Mouse (Mus musculus): ENCODE results near the gene Ube2r2. TPM values are rescaled to one million over a fixed set of nuclear protein-coding genes. Genes with fewer than 3 reads are reported as not detected.

Ube2r2 gene
- polyA plus RNA-seq, 1 experiment from 2014 or later: 53.5 TPM

GRCm38 (mm10) chr4:41158251-41158650 lies 22.7 kb downstream of the Ube2r2 start:
- no peak overlapping the region for H3K9ac ChIP-seq (ENCODE audit: low read depth, low read length)
- no peaks in the 10 kb centered on the region for H3K27me3 ChIP-seq (replicated peaks; ENCODE audit: control insufficient read depth, insufficient read depth, low read length)
- WGBS: 95% methylated on average over 1 of the region's 1 CpGs
- no peak overlapping the region for H3K4me2 ChIP-seq (ENCODE audit: low read depth, low read length)
- no peak overlapping the region for H3K27ac ChIP-seq (ENCODE audit: low read length)
- no peak for ATAC-seq
- peaks cover 2% of the 10 kb centered on the region; the same call in 1 of the 2 replicates for H3K4me1 ChIP-seq (ENCODE audit: control insufficient read depth, insufficient read depth, low read length)
- H3K4me3 ChIP-seq (ENCODE audit: low read length): no peak overlapping the region
- no peaks in the 10 kb centered on the region for H3K36me3 ChIP-seq (ENCODE audit: control insufficient read depth, insufficient read depth, low read length)
- H3K9me3 ChIP-seq (ENCODE audit: control insufficient read depth, low read length): no peaks in the 10 kb centered on the region

GRCm38 (mm10) chr4:41161232-41161631 lies 25.7 kb downstream of the Ube2r2 start:
- WGBS: 94% methylated on average over 3 of the region's 3 CpGs
- Histone ChIP-seq H3K4me3 (ENCODE audit: low read length) (no peak overlapping the region), H3K9ac (ENCODE audit: low read depth, low read length) (no peak overlapping the region), H3K4me1 (ENCODE audit: control insufficient read depth, insufficient read depth, low read length) (peaks cover 7% of the 10 kb centered on the region; the same call in 1 of the 2 replicates), H3K27me3 (replicated peaks; ENCODE audit: control insufficient read depth, insufficient read depth, low read length) (no peaks in the 10 kb centered on the region), H3K9me3 (ENCODE audit: control insufficient read depth, low read length) (no peaks in the 10 kb centered on the region), H3K4me2 (ENCODE audit: low read depth, low read length) (no peak overlapping the region), H3K36me3 (ENCODE audit: control insufficient read depth, insufficient read depth, low read length) (no peaks in the 10 kb centered on the region), H3K27ac (ENCODE audit: low read length) (no peak overlapping the region)
- no peak for ATAC-seq

- Histone ChIP-seq H3K9me3 (ENCODE audit: control insufficient read depth, low read length) (no peaks in the 10 kb centered on the region), H3K4me2 (ENCODE audit: low read depth, low read length) (no peak overlapping the region), H3K27me3 (replicated peaks; ENCODE audit: control insufficient read depth, insufficient read depth, low read length) (no peaks in the 10 kb centered on the region), H3K36me3 (ENCODE audit: control insufficient read depth, insufficient read depth, low read length) (no peaks in the 10 kb centered on the region), H3K9ac (ENCODE audit: low read depth, low read length) (no peak overlapping the region), H3K27ac (ENCODE audit: low read length) (peak overlapping the region; percentile 49), H3K4me1 (ENCODE audit: control insufficient read depth, insufficient read depth, low read length) (0 out of 2 replicates have a peak, but pooled peaks cover 5% of the 10 kb centered on the region), H3K4me3 (ENCODE audit: low read length) (no peak overlapping the region)
- WGBS: 28% methylated on average over 2 of the region's 2 CpGs
- ATAC-seq: no peak
Measured at GRCm38 (mm10) chr4:41164974-41165373, 29.4 kb downstream of the Ube2r2 start.

DNA sequence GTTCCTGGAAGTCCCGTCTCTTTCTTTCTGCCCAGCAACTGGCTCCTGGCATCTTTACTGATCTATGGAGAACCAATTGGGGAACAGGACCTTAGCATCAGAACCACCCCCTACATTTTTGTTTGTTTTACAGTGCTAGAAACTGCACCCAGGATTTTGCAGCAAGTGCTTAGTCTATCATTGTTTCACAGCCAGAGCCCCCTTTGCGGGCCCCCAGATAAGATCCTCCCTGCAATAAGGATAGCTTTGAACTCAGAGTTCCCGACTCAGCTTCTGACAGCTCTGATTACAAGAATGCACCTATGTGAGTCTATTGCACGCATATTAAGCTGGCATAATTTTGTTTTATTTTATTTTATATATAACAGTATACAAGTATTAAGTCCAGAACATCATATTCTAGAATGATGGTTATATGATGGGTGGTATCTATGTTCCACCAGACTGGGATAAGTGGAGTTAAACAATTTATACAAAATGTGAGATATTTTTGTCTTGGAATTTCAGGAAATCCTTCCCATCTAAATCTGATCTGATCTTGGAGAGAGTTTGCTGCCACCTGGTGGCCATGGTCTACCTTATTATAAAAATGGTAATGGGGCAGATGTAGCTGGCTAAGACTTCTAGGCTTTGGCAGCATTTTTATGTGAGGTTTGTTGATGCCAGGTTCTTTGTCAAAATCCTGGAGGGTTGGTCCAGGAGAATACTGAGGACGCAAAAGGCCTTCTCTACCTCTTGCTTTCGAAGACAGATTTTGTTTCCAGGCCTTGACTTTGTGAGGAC lies 30.3 kb downstream of the Ube2r2 start:
- 67% methylated on average over 6 of the region's 6 CpGs for WGBS
- no peak overlapping the region for H3K4me2 ChIP-seq (ENCODE audit: low read depth, low read length)
- H3K36me3 ChIP-seq (ENCODE audit: control insufficient read depth, insufficient read depth, low read length): no peaks in the 10 kb centered on the region
- 0 out of 2 replicates have a peak, but pooled peaks cover 5% of the 10 kb centered on the region for H3K4me1 ChIP-seq (ENCODE audit: control insufficient read depth, insufficient read depth, low read length)
- 0 out of 2 replicates have a peak overlapping the region, but pooled peaks have one; percentile 46 for H3K27ac ChIP-seq (ENCODE audit: low read length)
- H3K9me3 ChIP-seq (ENCODE audit: control insufficient read depth, low read length): no peaks in the 10 kb centered on the region
- H3K27me3 ChIP-seq (replicated peaks; ENCODE audit: control insufficient read depth, insufficient read depth, low read length): no peaks in the 10 kb centered on the region
- H3K9ac ChIP-seq (ENCODE audit: low read depth, low read length): no peak overlapping the region
- peak; percentile 36; the same call in 1 of the 2 replicates for ATAC-seq
- H3K4me3 ChIP-seq (ENCODE audit: low read length): no peak overlapping the region

- WGBS: 76% methylated on average over 2 of the region's 2 CpGs
- H3K4me3 ChIP-seq (ENCODE audit: low read length): no peak overlapping the region
- H3K4me2 ChIP-seq (ENCODE audit: low read depth, low read length): no peak overlapping the region
- ATAC-seq: no peak
- no peak overlapping the region for H3K27ac ChIP-seq (ENCODE audit: low read length)
- H3K9ac ChIP-seq (ENCODE audit: low read depth, low read length): no peak overlapping the region
- no peaks in the 10 kb centered on the region for H3K27me3 ChIP-seq (replicated peaks; ENCODE audit: control insufficient read depth, insufficient read depth, low read length)
- peaks cover 4% of the 10 kb centered on the region; the same call in 1 of the 2 replicates for H3K36me3 ChIP-seq (ENCODE audit: control insufficient read depth, insufficient read depth, low read length)
- H3K4me1 ChIP-seq (ENCODE audit: control insufficient read depth, insufficient read depth, low read length): no peaks in the 10 kb centered on the region
- no peaks in the 10 kb centered on the region for H3K9me3 ChIP-seq (ENCODE audit: control insufficient read depth, low read length)
Measured at GRCm38 (mm10) chr4:41170970-41171369, 35.4 kb downstream of the Ube2r2 start.

GRCm38 (mm10) chr4:41174631-41175030 lies 39.1 kb downstream of the Ube2r2 start:
- no peaks in the 10 kb centered on the region for H3K27me3 ChIP-seq (replicated peaks; ENCODE audit: control insufficient read depth, insufficient read depth, low read length)
- WGBS: 77% methylated on average over 2 of the region's 2 CpGs
- no peak overlapping the region for H3K27ac ChIP-seq (ENCODE audit: low read length)
- no peaks in the 10 kb centered on the region for H3K9me3 ChIP-seq (ENCODE audit: control insufficient read depth, low read length)
- no peak overlapping the region for H3K4me3 ChIP-seq (ENCODE audit: low read length)
- H3K9ac ChIP-seq (ENCODE audit: low read depth, low read length): no peak overlapping the region
- peaks cover 6% of the 10 kb centered on the region; the same call in 1 of the 2 replicates for H3K36me3 ChIP-seq (ENCODE audit: control insufficient read depth, insufficient read depth, low read length)
- H3K4me1 ChIP-seq (ENCODE audit: control insufficient read depth, insufficient read depth, low read length): no peaks in the 10 kb centered on the region
- H3K4me2 ChIP-seq (ENCODE audit: low read depth, low read length): no peak overlapping the region
- no peak for ATAC-seq

DNA sequence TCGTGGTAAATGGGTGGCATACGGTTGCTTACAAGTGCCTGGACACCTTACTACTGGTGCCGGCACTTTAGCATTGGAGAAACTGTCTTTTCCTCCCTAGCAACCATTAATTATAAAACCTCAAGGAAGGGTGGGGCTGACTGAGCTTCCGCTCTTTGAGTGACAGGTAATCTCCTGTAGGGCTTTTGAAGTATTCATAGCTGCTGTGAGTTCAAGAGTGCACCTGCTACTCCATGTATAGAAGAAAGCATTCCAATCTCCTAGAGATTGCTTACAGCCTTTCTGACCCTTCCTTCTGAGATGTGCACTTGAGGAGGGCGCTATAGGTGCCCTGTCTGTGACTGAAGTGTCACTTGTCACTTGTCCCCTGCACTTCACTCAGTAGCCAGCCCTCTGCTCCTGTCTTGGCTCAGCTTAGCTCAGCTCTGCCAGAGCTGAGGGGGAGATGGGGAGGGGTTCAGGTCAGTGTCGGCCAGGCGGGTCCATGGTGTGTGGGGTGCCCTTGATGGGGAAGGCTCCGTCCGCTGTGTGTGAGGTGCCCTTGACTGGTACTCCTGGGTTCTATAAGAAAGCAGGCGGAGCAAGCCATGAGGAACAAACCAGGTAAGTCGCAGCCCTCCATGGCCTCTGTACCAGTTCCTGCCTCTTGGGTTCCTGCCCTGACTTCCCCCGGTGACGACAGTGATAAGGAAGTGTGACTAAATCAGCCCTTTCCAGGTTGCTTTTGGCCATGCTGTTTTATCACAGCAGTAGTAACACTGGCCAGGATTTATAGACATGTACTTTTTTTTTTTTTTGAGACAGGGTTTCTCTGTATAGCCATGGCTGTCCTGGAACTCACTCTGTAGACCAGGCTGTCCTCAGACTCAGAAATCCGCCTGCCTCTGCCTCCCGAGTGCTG lies 44.5 kb downstream of the Ube2r2 start:
- Histone ChIP-seq H3K4me3 (ENCODE audit: low read length) (no peak overlapping the region), H3K27me3 (replicated peaks; ENCODE audit: control insufficient read depth, insufficient read depth, low read length) (no peaks in the 10 kb centered on the region), H3K4me1 (ENCODE audit: control insufficient read depth, insufficient read depth, low read length) (no peaks in the 10 kb centered on the region), H3K4me2 (ENCODE audit: low read depth, low read length) (no peak overlapping the region), H3K27ac (ENCODE audit: low read length) (no peak overlapping the region), H3K9ac (ENCODE audit: low read depth, low read length) (no peak overlapping the region), H3K36me3 (ENCODE audit: control insufficient read depth, insufficient read depth, low read length) (peaks cover 5% of the 10 kb centered on the region; the same call in 1 of the 2 replicates), H3K9me3 (ENCODE audit: control insufficient read depth, low read length) (no peaks in the 10 kb centered on the region)
- 85% methylated on average over 15 of the region's 15 CpGs for WGBS
- ATAC-seq: no peak

DNA sequence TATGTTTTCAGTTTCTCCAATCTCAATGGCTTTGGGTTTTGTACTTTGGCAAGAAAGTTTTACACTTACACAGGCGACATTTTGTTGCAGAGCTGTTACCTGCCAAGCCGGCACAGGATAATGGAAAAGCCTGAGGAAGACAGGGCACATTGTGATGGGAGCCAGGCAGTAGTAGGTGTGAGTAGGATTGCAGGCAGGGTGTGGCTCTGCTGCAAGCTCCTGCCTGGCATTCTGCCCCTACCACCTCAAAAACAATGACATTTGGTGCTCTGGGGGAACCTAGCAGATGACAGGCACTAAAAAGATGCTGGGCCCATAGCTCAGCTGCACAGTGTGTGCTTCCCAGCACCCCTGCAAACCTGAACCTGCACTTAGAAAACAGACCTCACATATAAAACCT lies 54.3 kb downstream of the Ube2r2 start:
- Histone ChIP-seq H3K4me1 (ENCODE audit: control insufficient read depth, insufficient read depth, low read length) (no peaks in the 10 kb centered on the region), H3K36me3 (ENCODE audit: control insufficient read depth, insufficient read depth, low read length) (peaks cover 11% of the 10 kb centered on the region), H3K27me3 (replicated peaks; ENCODE audit: control insufficient read depth, insufficient read depth, low read length) (no peaks in the 10 kb centered on the region), H3K9me3 (ENCODE audit: control insufficient read depth, low read length) (no peaks in the 10 kb centered on the region), H3K4me2 (ENCODE audit: low read depth, low read length) (no peak overlapping the region), H3K9ac (ENCODE audit: low read depth, low read length) (no peak overlapping the region), H3K27ac (ENCODE audit: low read length) (no peak overlapping the region), H3K4me3 (ENCODE audit: low read length) (no peak overlapping the region)
- whole genome bisulfite sequencing: 83% methylated on average over 2 of the region's 2 CpGs
- ATAC-seq: no peak

All from intestine, embryonic 16.5 days (tissue).